Mouse (Mus musculus) right cerebral cortex, postnatal 25 days (tissue): ENCODE measurements at regions not wholly inside any gene's neighbourhood (a gene's known extent, or its start where the extent isn't known, plus 50 kb on each side); places are given as distances from the start of the nearest gene placed in this dataset.
A peak's percentile ranks its signal among the peaks of the same experiment; 100 is the strongest.

Experiments used
- DNase-seq: peaks from one replicate; pipeline ENCODE4 v3.0.0; 2022

GRCm38 (mm10) chr11:35065959-35066414 lies 55.0 kb upstream of the Slit3 start:
- no peak for DNase-seq

- peak; percentile 7 for DNase-seq
These were observed 63.2 kb upstream of the Slit3 start for GRCm38 (mm10) chr11:35057791-35058190.

GRCm38 (mm10) chr11:35055496-35056125 lies 65.4 kb upstream of the Slit3 start:
- DNase-seq = no peak

GRCm38 (mm10) chr11:35053613-35053950 lies 67.4 kb upstream of the Slit3 start:
- no peak for DNase-seq

- no peak for DNase-seq
These were observed 68.0 kb upstream of the Slit3 start for GRCm38 (mm10) chr11:35052856-35053612.

GRCm38 (mm10) chr11:35049663-35050215 lies 71.3 kb upstream of the Slit3 start:
- DNase-seq = no peak

GRCm38 (mm10) chr11:35044659-35045058 lies 76.4 kb upstream of the Slit3 start:
- no peak for DNase-seq

- no peak for DNase-seq
These were observed 96.6 kb upstream of the Slit3 start for GRCm38 (mm10) chr11:35024448-35024847.

GRCm38 (mm10) chr11:35023813-35024212 lies 97.2 kb upstream of the Slit3 start:
- DNase-seq = no peak

- DNase-seq = peak; percentile 38
These were observed 98.9 kb upstream of the Slit3 start for GRCm38 (mm10) chr11:35021990-35022625.

GRCm38 (mm10) chr11:35016998-35017397 lies 104.0 kb upstream of the Slit3 start:
- DNase-seq = no peak

- peak; percentile 47 for DNase-seq
These were observed 109.2 kb upstream of the Slit3 start for GRCm38 (mm10) chr11:35011521-35012476.

GRCm38 (mm10) chr11:35006773-35007567 lies 114.1 kb upstream of the Slit3 start:
- DNase-seq = no peak

GRCm38 (mm10) chr11:35005143-35005542 lies 115.9 kb upstream of the Slit3 start:
- no peak for DNase-seq

GRCm38 (mm10) chr11:35004431-35004830 lies 116.6 kb upstream of the Slit3 start:
- no peak for DNase-seq

- DNase-seq = no peak
These were observed 117.1 kb upstream of the Slit3 start for GRCm38 (mm10) chr11:35003956-35004355.

GRCm38 (mm10) chr11:34997906-34998305 lies 123.1 kb upstream of the Slit3 start:
- DNase-seq = no peak

GRCm38 (mm10) chr11:34995515-34995914 lies 125.5 kb upstream of the Slit3 start:
- no peak for DNase-seq

- DNase-seq = no peak
These were observed 138.1 kb upstream of the Slit3 start for GRCm38 (mm10) chr11:34982775-34983457.

GRCm38 (mm10) chr11:34980210-34980609 lies 140.8 kb upstream of the Slit3 start:
- no peak for DNase-seq

- DNase-seq = no peak
These were observed 143.2 kb upstream of the Slit3 start for GRCm38 (mm10) chr11:34977861-34978260.
